Mouse (Mus musculus): ENCODE measurements around the gene Adgrv1.

- TF ChIP-seq CTCF (conservative IDR thresholded peaks at IDR 0.05; ENCODE audit: insufficient read depth, insufficient read length, low read depth, low read length) = no peak
- no peak for TF ChIP-seq POLR2A (IDR thresholded peaks at IDR 0.05; ENCODE audit: low read depth, low read length)
Observed at GRCm38 (mm10) chr13:81107436-81107835, 525.5 kb downstream of the Adgrv1 start.

All from kidney, adult 2 months (tissue).